Mouse (Mus musculus): Measurements from ENCODE around the gene Prkcd. TPM values are rescaled to one million over a fixed set of nuclear protein-coding genes. Genes with fewer than 3 reads are reported as not detected.

Prkcd gene
- total and polyA plus RNA-seq, 2 experiments from 2014 or later = 19.6 to 26.8 TPM

DNA sequence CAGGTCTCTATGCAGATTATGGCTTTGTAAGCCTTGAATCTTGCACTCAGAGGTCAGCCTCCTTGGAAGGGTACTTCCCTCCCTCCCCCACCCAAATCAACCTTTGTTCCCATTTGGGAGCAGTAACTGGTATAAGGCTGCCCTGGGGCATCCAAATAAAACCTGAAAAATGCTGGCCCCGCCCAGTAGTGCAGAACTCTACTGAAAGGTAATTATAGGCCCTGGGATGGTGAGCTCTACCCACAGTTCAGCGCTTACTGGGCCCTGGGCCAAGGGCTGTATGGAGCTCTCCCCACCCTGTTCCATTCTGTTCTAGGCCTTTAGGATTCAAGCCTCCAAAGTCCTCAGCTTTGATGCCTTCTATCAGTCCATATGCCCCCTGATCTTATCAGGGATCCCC, 11.1 kb upstream of the Prkcd start:
- H3K36me3 ChIP-seq (ENCODE audit: insufficient read depth, low read length) = no peaks in the 10 kb centered on the region
- no peak overlapping the region for H3K4me2 ChIP-seq (ENCODE audit: low read depth, low read length)
- DNase-seq (ENCODE audit: low spot score) (no peak), ATAC-seq (no peak)
- H3K9ac ChIP-seq (replicated peaks; ENCODE audit: low read length) = no peak overlapping the region
- no peak for TF ChIP-seq CTCF (IDR thresholded peaks at IDR 0.05; ENCODE audit: low read depth)
- 67% methylated on average over 2 of the region's 2 CpGs for WGBS
- H3K9me3 ChIP-seq (ENCODE audit: low read length) = no peaks in the 10 kb centered on the region
- no peaks in the 10 kb centered on the region for H3K27me3 ChIP-seq (ENCODE audit: insufficient read depth, low read length)
- no peak overlapping the region for H3K27ac ChIP-seq
- H3K4me3 ChIP-seq (ENCODE audit: low read length) = no peak overlapping the region
- no peaks in the 10 kb centered on the region for H3K4me1 ChIP-seq (ENCODE audit: insufficient read depth, low read length)

GRCm38 (mm10) chr14:30636499-30636898, 10.5 kb upstream of the Prkcd start:
- no peak for TF ChIP-seq CTCF (IDR thresholded peaks at IDR 0.05; ENCODE audit: low read depth)
- no peak overlapping the region for H3K27ac ChIP-seq
- H3K4me2 ChIP-seq (ENCODE audit: low read depth, low read length) = no peak overlapping the region
- no peak for DNase-seq (ENCODE audit: low spot score)
- H3K9ac ChIP-seq (replicated peaks; ENCODE audit: low read length) = no peak overlapping the region
- H3K27me3 ChIP-seq (ENCODE audit: insufficient read depth, low read length) = no peaks in the 10 kb centered on the region
- H3K4me1 ChIP-seq (ENCODE audit: insufficient read depth, low read length) = no peaks in the 10 kb centered on the region
- H3K9me3 ChIP-seq (ENCODE audit: low read length) = no peaks in the 10 kb centered on the region
- no peak overlapping the region for H3K4me3 ChIP-seq (ENCODE audit: low read length)
- ATAC-seq = no peak
- H3K36me3 ChIP-seq (ENCODE audit: insufficient read depth, low read length) = no peaks in the 10 kb centered on the region
- 74% methylated on average over 9 of the region's 9 CpGs for WGBS

GRCm38 (mm10) chr14:30635219-30635910, 9.4 kb upstream of the Prkcd start:
- ATAC-seq = no peak
- H3K9ac ChIP-seq (replicated peaks; ENCODE audit: low read length) = no peak overlapping the region
- H3K4me1 ChIP-seq (ENCODE audit: insufficient read depth, low read length) = no peaks in the 10 kb centered on the region
- no peak for TF ChIP-seq CTCF (IDR thresholded peaks at IDR 0.05; ENCODE audit: low read depth)
- no peak overlapping the region for H3K4me3 ChIP-seq (ENCODE audit: low read length)
- no peak overlapping the region for H3K27ac ChIP-seq
- H3K36me3 ChIP-seq (ENCODE audit: insufficient read depth, low read length) = no peaks in the 10 kb centered on the region
- no peak for DNase-seq (ENCODE audit: low spot score)
- no peaks in the 10 kb centered on the region for H3K9me3 ChIP-seq (ENCODE audit: low read length)
- no peaks in the 10 kb centered on the region for H3K27me3 ChIP-seq (ENCODE audit: insufficient read depth, low read length)
- H3K4me2 ChIP-seq (ENCODE audit: low read depth, low read length) = no peak overlapping the region
- 84% methylated on average over 13 of the region's 13 CpGs for WGBS

DNA sequence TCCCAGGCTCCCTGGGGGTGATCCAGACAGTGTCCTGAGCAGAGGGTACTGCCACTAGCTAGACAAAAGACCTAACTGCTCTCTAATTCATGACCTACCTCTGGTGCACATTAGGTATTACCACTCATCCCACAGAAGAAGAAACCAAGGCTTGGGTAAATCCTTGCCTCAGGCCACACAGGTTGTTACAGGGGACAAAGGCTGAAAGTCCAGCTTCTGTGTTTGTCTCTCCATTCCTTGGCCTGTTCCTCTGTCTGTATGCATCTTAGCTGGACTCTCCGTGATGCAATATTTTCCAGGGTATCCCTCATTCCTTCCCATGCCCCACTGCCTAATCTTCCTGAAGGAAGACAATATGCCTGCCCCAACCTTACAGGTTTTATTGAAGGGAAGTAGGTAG, 8.4 kb upstream of the Prkcd start:
- Histone ChIP-seq H3K4me3 (ENCODE audit: low read length) (no peak overlapping the region), H3K9me3 (ENCODE audit: low read length) (no peaks in the 10 kb centered on the region), H3K4me2 (ENCODE audit: low read depth, low read length) (no peak overlapping the region), H3K36me3 (ENCODE audit: insufficient read depth, low read length) (no peaks in the 10 kb centered on the region), H3K27ac (no peak overlapping the region), H3K27me3 (ENCODE audit: insufficient read depth, low read length) (no peaks in the 10 kb centered on the region), H3K9ac (replicated peaks; ENCODE audit: low read length) (no peak overlapping the region), H3K4me1 (ENCODE audit: insufficient read depth, low read length) (no peaks in the 10 kb centered on the region)
- no peak for TF ChIP-seq CTCF (IDR thresholded peaks at IDR 0.05; ENCODE audit: low read depth)
- 86% methylated on average over 1 of the region's 1 CpGs for WGBS
- no peak for ATAC-seq
- no peak for DNase-seq (ENCODE audit: low spot score)

DNA sequence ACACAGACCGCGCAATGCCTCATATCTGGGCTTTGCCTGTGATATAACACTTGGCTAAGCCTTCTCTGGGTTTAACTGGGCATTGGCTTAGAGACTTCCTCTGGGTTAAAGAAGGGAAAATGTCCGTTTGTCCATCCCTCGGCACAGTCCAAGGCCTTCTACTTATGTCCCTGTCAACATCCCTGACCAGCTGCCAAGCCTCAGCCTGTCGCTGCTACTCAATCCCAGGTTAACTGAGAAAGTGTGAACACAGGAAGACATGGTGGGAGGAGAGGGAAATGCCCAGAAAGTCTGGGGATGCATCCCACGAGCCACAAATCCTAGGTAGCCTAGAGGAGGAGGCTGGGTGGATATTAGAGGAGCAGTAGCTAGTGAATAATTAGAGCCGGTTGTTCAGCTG, 7.7 kb upstream of the Prkcd start:
- H3K9me3 ChIP-seq (ENCODE audit: low read length) = no peaks in the 10 kb centered on the region
- no peaks in the 10 kb centered on the region for H3K36me3 ChIP-seq (ENCODE audit: insufficient read depth, low read length)
- DNase-seq (ENCODE audit: low spot score) (no peak), ATAC-seq (no peak)
- H3K27ac ChIP-seq = no peak overlapping the region
- no peaks in the 10 kb centered on the region for H3K27me3 ChIP-seq (ENCODE audit: insufficient read depth, low read length)
- 80% methylated on average over 7 of the region's 7 CpGs for WGBS
- TF ChIP-seq CTCF (IDR thresholded peaks at IDR 0.05; ENCODE audit: low read depth) = no peak
- H3K9ac ChIP-seq (replicated peaks; ENCODE audit: low read length) = no peak overlapping the region
- no peak overlapping the region for H3K4me2 ChIP-seq (ENCODE audit: low read depth, low read length)
- no peak overlapping the region for H3K4me3 ChIP-seq (ENCODE audit: low read length)
- no peaks in the 10 kb centered on the region for H3K4me1 ChIP-seq (ENCODE audit: insufficient read depth, low read length)

- no peak for ATAC-seq
- 30% methylated on average over 2 of the region's 2 CpGs for WGBS
- H3K9ac ChIP-seq (replicated peaks; ENCODE audit: low read length) = no peak overlapping the region
Measured at GRCm38 (mm10) chr14:30631834-30632233, 5.8 kb upstream of the Prkcd start.

DNA sequence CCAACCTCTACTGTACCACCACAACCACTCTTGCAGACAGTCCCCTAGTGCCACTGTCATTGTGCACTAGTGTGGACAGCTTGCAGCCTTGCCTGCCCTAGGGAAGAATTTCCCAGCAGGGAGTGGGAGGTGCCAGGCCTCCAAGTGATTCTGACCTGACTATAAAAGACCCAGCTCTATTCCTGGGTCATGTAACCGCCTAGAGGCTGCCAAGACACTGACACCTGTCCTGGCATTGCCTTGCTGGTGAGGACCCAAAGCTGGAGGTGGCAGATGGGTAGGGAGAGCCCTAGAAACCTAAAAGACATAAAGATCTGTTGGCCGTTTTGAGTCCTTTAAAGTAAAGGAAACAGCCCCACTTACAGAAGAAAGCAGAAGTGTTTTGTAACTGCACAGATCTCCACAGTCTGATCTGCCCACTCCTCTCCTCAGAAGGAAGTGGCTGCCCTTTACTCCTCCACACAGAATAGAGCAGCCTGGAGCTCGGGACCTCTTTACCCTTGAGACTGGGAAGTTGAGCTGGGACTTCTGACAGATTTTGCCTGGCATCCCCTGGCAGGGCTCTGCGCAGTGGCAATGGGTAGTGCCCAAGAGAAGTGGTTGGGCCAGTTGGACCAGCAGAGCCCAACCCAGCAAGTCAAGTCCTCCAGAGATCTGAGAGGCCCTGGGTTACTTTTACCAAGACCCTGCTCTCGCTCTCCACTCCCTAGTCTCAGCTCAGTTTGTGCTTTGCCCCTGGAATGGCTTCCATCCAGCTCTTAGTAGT, 5.0 kb upstream of the Prkcd start:
- Histone ChIP-seq H3K4me2 (ENCODE audit: low read depth, low read length) (no peak overlapping the region), H3K4me3 (ENCODE audit: low read length) (no peak overlapping the region), H3K4me1 (ENCODE audit: insufficient read depth, low read length) (peaks cover 4% of the 10 kb centered on the region; the same call in 1 of the 2 replicates), H3K9me3 (ENCODE audit: low read length) (no peaks in the 10 kb centered on the region), H3K36me3 (ENCODE audit: insufficient read depth, low read length) (no peaks in the 10 kb centered on the region), H3K27ac (no peak overlapping the region; the same call in 1 of the 2 replicates), H3K27me3 (ENCODE audit: insufficient read depth, low read length) (no peaks in the 10 kb centered on the region), H3K9ac (replicated peaks; ENCODE audit: low read length) (no peak overlapping the region)
- ATAC-seq (no peak), DNase-seq (ENCODE audit: low spot score) (no peak)
- TF ChIP-seq CTCF (IDR thresholded peaks at IDR 0.05; ENCODE audit: low read depth) = no peak
- WGBS = 77% methylated on average over 5 of the region's 5 CpGs

More at GRCm38 (mm10) chr14:30631834-30632233, 5.8 kb upstream of the Prkcd start:
- Histone ChIP-seq H3K27ac (no peak overlapping the region), H3K4me2 (ENCODE audit: low read depth, low read length) (no peak overlapping the region), H3K4me3 (ENCODE audit: low read length) (no peak overlapping the region), H3K9me3 (ENCODE audit: low read length) (no peaks in the 10 kb centered on the region), H3K4me1 (ENCODE audit: insufficient read depth, low read length) (no peaks in the 10 kb centered on the region), H3K36me3 (ENCODE audit: insufficient read depth, low read length) (no peaks in the 10 kb centered on the region), H3K27me3 (ENCODE audit: insufficient read depth, low read length) (no peaks in the 10 kb centered on the region)
- DNase-seq (ENCODE audit: low spot score) = no peak
- TF ChIP-seq CTCF (IDR thresholded peaks at IDR 0.05; ENCODE audit: low read depth) = no peak
